Comparison of ENCODE assay signal across 8 mouse cellular contexts in genomic region chr11:79116665-79117064, GRCm38 (mm10). TPM values are rescaled to one million over a fixed set of nuclear protein-coding genes. Genes with fewer than 3 reads are reported as not detected.
DNase-seq lines count a peak whose midpoint lies in the region; ATAC-seq lines count a peak whose summit lies in the region.

No protein-coding gene starts in this region.

- H3K36me3 ChIP-seq in hindbrain, embryonic 10.5 days, result no peaks in the 10 kb centered on the region
- no peaks in the 10 kb centered on the region for H3K36me3 ChIP-seq in midbrain, embryonic 15.5 days (replicated peaks)
- H3K36me3 ChIP-seq in limb, embryonic 10.5 days, result no peaks in the 10 kb centered on the region

- H3K4me2 ChIP-seq in midbrain, embryonic 15.5 days, result no peak overlapping the region

- no peak overlapping the region for H3K9ac ChIP-seq in midbrain, embryonic 15.5 days

- H3K27me3 ChIP-seq in hindbrain, embryonic 10.5 days (ENCODE audit: insufficient read depth, poor library complexity, severe bottlenecking), result 0 out of 2 replicates have a peak, but pooled peaks cover 4% of the 10 kb centered on the region
- no peaks in the 10 kb centered on the region for H3K27me3 ChIP-seq in midbrain, embryonic 15.5 days (replicated peaks)
- no peaks in the 10 kb centered on the region for H3K27me3 ChIP-seq in limb, embryonic 10.5 days (ENCODE audit: low read depth, poor library complexity, severe bottlenecking)

- no peak overlapping the region for H3K4me3 ChIP-seq in hindbrain, embryonic 10.5 days
- no peak overlapping the region for H3K4me3 ChIP-seq in midbrain, embryonic 15.5 days
- H3K4me3 ChIP-seq in limb, embryonic 10.5 days, result no peak overlapping the region

- H3K9me3 ChIP-seq in hindbrain, embryonic 10.5 days, result no peaks in the 10 kb centered on the region
- H3K9me3 ChIP-seq in midbrain, embryonic 15.5 days, result no peaks in the 10 kb centered on the region
- no peaks in the 10 kb centered on the region for H3K9me3 ChIP-seq in limb, embryonic 10.5 days (replicated peaks)

- WGBS in hindbrain, embryonic 10.5 days, result 27% methylated on average over 9 of the region's 9 CpGs
- 9% methylated on average over 9 of the region's 9 CpGs for WGBS in midbrain, embryonic 15.5 days
- WGBS in limb, embryonic 10.5 days, result 39% methylated on average over 9 of the region's 9 CpGs

- peaks cover 84% of the 10 kb centered on the region for H3K4me1 ChIP-seq in hindbrain, embryonic 10.5 days (replicated peaks)
- peaks cover 27% of the 10 kb centered on the region for H3K4me1 ChIP-seq in midbrain, embryonic 15.5 days
- peaks cover 36% of the 10 kb centered on the region for H3K4me1 ChIP-seq in limb, embryonic 10.5 days

- ATAC-seq in frontal cortex, adult (ENCODE audit: low TSS enrichment), result peak; percentile 90
- ATAC-seq in midbrain, embryonic 15.5 days (replicated peaks), result peak; percentile 66; the same call in 1 of the 2 replicates
- ATAC-seq in monocyte, adult 5-6 weeks (replicated peaks; ENCODE audit: insufficient number of reproducible peaks, low FRiP score, low TSS enrichment, poor library complexity, severe bottlenecking), result no peak

- H3K27ac ChIP-seq in hindbrain, embryonic 10.5 days, result peak overlapping the region; percentile 62
- H3K27ac ChIP-seq in midbrain, embryonic 15.5 days, result 0 out of 2 replicates have a peak overlapping the region, but pooled peaks have one; percentile 6
- H3K27ac ChIP-seq in limb, embryonic 10.5 days, result no peak overlapping the region; the same call in 1 of the 2 replicates

- DNase-seq in frontal cortex, postnatal 10 days (ENCODE audit: low spot score in 2 of 2), result no peak
- peak; percentile 52 for DNase-seq in cerebellum, adult 8-10 months
- peak; percentile 53 for DNase-seq in hindbrain, embryonic 10.5 days (ENCODE audit: low spot score)
- DNase-seq in spleen, postnatal 10 days (ENCODE audit: low spot score in 2 of 2), result no peak
- no peak for DNase-seq in limb, embryonic 10.5 days (ENCODE audit: low spot score)

RNA-seq across cellular contexts. Expression of gene Ksr1, which starts 29.5 kb away (rescaled TPM):
- 2.7 and 5.2 TPM in 2 replicates for polyA plus RNA-seq in hindbrain, embryonic 10.5 days (2016; fragmentation: Nextera tagmentation; extraction: Ambion mirVana)
- polyA plus RNA-seq in midbrain, embryonic 15.5 days (2015; fragmentation: Nextera tagmentation; extraction: Ambion mirVana), result 5.1 and 6.1 TPM in 2 replicates
- total RNA-seq in monocyte, adult 5-6 weeks (2017), result 5.3 to 11.9 TPM (median 6.9 TPM) in 3 replicates
- polyA plus RNA-seq in limb, embryonic 10.5 days (2016; fragmentation: Nextera tagmentation; extraction: Ambion mirVana), result 1.0 and 1.3 TPM in 2 replicates

Comparison
In these comparisons a context has a peak if more than half of its experiments do, and no peak if none do; other contexts are left out.
1. DNase-seq: peak in cerebellum, adult 8-10 months (single experiment) and hindbrain, embryonic 10.5 days (single experiment); none in frontal cortex, postnatal 10 days (0 of 2), spleen, postnatal 10 days (0 of 2) and limb, embryonic 10.5 days (single experiment).